Mouse (Mus musculus) forebrain, embryonic 11.5 days (tissue): ENCODE measurements around the gene Klhl35. TPM values are rescaled to one million over a fixed set of nuclear protein-coding genes. Genes with fewer than 3 reads are reported as not detected.

Experiments used
- ATAC-seq: fragments of 200-750 bp; cut with Nextera tagmentation; replicated peaks from 2 replicates; pipeline ENCODE4 v1.8.0; 2017; ENCODE audit warnings: moderate TSS enrichment; ENCODE audit not compliant: low FRiP score
- DNase-seq: peaks from one replicate; pipeline ENCODE4 v3.0.0-alpha.2; 2017; ENCODE audit warnings: low spot score
- H3K27ac ChIP-seq: fragments of 300-500 bp; sonication (generic); 2 replicates; pipeline ENCODE4 v1.5.1; 2014; ENCODE audit warnings: low read depth, low read length
- H3K27me3 ChIP-seq: fragments of 300-500 bp; sonication (generic); 2 replicates; pipeline ENCODE4 v1.6.1; 2014; ENCODE audit warnings: mild to moderate bottlenecking, low read length, mixed read lengths; ENCODE audit not compliant: control insufficient read depth, insufficient read depth
- H3K36me3 ChIP-seq: fragments of 300-500 bp; sonication (generic); 2 replicates; pipeline ENCODE4 v1.6.1; 2014; ENCODE audit warnings: mild to moderate bottlenecking, low read length, moderate library complexity, mixed read lengths; ENCODE audit not compliant: control insufficient read depth, insufficient read depth
- H3K4me1 ChIP-seq: fragments of 300-500 bp; sonication (generic); replicated peaks from 2 replicates; pipeline ENCODE4 v1.6.1; 2014; ENCODE audit warnings: low read length, mixed read lengths; ENCODE audit not compliant: control insufficient read depth, insufficient read depth
- H3K4me2 ChIP-seq: fragments of 300-500 bp; sonication (generic); 2 replicates; pipeline ENCODE4 v1.6.1; 2014; ENCODE audit warnings: low read depth, mild to moderate bottlenecking, low read length, moderate library complexity, mixed read lengths; ENCODE audit not compliant: severe bottlenecking
- H3K4me3 ChIP-seq: fragments of 300-500 bp; sonication (generic); 2 replicates; pipeline ENCODE4 v1.5.1; 2014; ENCODE audit warnings: low read depth, low read length
- H3K9ac ChIP-seq: fragments of 300-500 bp; sonication (generic); 2 replicates; pipeline ENCODE4 v1.6.1; 2014; ENCODE audit warnings: low read length
- H3K9me3 ChIP-seq: fragments of 300-500 bp; sonication (generic); 2 replicates; pipeline ENCODE4 v1.6.1; 2016; ENCODE audit warnings: low read length, mixed read lengths; ENCODE audit not compliant: control insufficient read depth
- WGBS: fragments of 180-500 bp; shearing (Covaris S2); extraction: QIAGEN DNeasy Blood & Tissue Kit; methylation state at CpG from one replicate; pipeline ENCODE4 v1.1.7; 2014; 5-methylcytosine and 5-hydroxymethylcytosine counted together
- polyA plus RNA-seq: library from polyadenylated mRNA; unstranded; fragments of >200 nt; fragmentation: Nextera tagmentation; extraction: Ambion mirVana; gene quantifications from 2 replicates; pipeline ENCODE4 v1.2.1, GENCODE M21; 2014

The Klhl35 gene
- polyA plus RNA-seq, 1 experiment from 2014 or later, result 5.5 TPM

DNA sequence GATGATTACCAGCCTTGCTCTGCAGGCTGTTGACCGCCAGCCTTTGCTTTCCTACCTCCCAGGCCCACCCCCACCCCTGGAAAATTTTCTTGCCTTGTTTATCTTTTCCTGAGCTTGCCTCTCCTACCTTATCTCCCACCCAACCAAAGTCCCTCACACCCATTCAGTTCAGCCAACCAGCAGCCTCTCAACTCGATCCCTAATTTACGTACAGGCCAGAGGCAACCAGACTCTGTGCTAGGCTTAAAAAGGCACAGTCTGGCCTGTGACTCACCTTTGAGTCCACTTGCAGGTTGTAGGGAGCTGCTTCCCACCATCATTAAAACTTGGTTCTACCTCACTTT is 51.0 kb downstream of the Klhl35 start:
- 85% methylated on average over 3 of the region's 3 CpGs for WGBS
- no peak for DNase-seq
- H3K4me2 ChIP-seq, result no peak overlapping the region
- ATAC-seq, result no peak
- no peak overlapping the region for H3K4me3 ChIP-seq
- H3K9ac ChIP-seq, result no peak overlapping the region
- no peaks in the 10 kb centered on the region for H3K4me1 ChIP-seq
- H3K9me3 ChIP-seq, result no peaks in the 10 kb centered on the region
- H3K27me3 ChIP-seq, result no peaks in the 10 kb centered on the region
- no peak overlapping the region for H3K27ac ChIP-seq
- H3K36me3 ChIP-seq, result no peaks in the 10 kb centered on the region

DNA sequence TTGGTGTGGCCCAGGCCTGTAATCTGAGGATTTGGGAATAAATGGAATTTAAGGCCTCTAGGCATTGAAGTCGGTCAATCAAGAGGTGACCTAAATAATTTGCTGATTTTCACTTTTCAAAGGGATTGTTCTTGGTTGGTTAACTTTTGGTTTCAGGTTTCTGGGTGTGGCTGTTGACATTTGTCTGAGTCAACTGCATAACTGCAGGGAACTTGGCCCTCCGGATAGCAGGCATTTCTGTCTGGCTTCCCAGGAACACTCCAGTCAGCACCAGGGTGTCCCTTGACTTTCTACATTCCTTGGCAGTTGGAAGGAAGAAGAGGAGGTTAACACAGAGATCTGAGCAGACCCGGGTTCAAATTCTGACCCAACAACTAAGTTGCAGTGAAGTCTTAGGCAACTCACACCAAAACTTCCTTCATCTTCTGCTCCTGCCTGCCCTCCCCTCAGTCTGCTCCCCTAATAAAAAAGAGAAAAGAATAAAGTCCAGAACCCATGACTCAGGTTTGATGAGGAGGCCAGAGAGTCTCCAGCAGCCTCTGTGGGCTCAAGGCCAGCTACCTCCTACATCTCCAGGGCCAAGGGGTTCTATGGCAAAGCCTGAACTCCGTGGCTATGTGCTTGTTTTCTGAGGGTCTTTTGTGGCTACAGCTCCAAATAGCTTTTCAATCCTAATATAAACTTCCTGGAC is 53.3 kb downstream of the Klhl35 start:
- Histone ChIP-seq H3K27me3 (no peaks in the 10 kb centered on the region), H3K27ac (no peak overlapping the region), H3K4me1 (no peaks in the 10 kb centered on the region), H3K9me3 (no peaks in the 10 kb centered on the region), H3K4me3 (no peak overlapping the region), H3K4me2 (no peak overlapping the region), H3K9ac (no peak overlapping the region), H3K36me3 (no peaks in the 10 kb centered on the region)
- ATAC-seq (no peak), DNase-seq (no peak)
- 71% methylated on average over 4 of the region's 4 CpGs for WGBS

GRCm38 (mm10) chr7:99523121-99523520 is 57.3 kb downstream of the Klhl35 start:
- Histone ChIP-seq H3K36me3 (no peaks in the 10 kb centered on the region), H3K9me3 (no peaks in the 10 kb centered on the region), H3K4me2 (no peak overlapping the region), H3K27me3 (no peaks in the 10 kb centered on the region), H3K27ac (no peak overlapping the region), H3K4me1 (no peaks in the 10 kb centered on the region), H3K9ac (no peak overlapping the region), H3K4me3 (no peak overlapping the region)
- ATAC-seq (no peak), DNase-seq (no peak)
- WGBS, result 83% methylated on average over 8 of the region's 8 CpGs

Other genes with a start within 250 kb of the Klhl35 start
- 9.3 and 13.0 TPM in 2 replicates for gene Mogat2, start 227.4 kb upstream of the Klhl35 start, polyA plus RNA-seq
- gene Map6, start 198.6 kb upstream of the Klhl35 start, polyA plus RNA-seq, result 36.2 and 36.7 TPM in 2 replicates
- gene Serpinh1, start 112.8 kb upstream of the Klhl35 start, polyA plus RNA-seq, result 239 and 255 TPM in 2 replicates
- gene Gdpd5, start 84.6 kb upstream of the Klhl35 start, polyA plus RNA-seq, result 18.6 and 19.1 TPM in 2 replicates
- 699 and 715 TPM in 2 replicates for gene Rps3, start 17.7 kb downstream of the Klhl35 start, polyA plus RNA-seq
- gene Arrb1, start 69.5 kb downstream of the Klhl35 start, polyA plus RNA-seq, result 4.0 and 4.2 TPM in 2 replicates
- gene Tpbgl, start 161.1 kb downstream of the Klhl35 start, polyA plus RNA-seq, result 0.20 and 0.29 TPM in 2 replicates
- 2.2 and 2.4 TPM in 2 replicates for gene Slco2b1, start 245.3 kb downstream of the Klhl35 start, polyA plus RNA-seq